Mouse (Mus musculus) ovary, postnatal 14 days (tissue): ENCODE results near the gene Icam2.

Experiments
- DNase-seq: peaks from one replicate; pipeline ENCODE4 v3.0.0; 2022; ENCODE audit warnings: low spot score

Icam2 gene

GRCm38 (mm10) chr11:106391546-106392188, 3.8 kb upstream of the Icam2 start:
- peak; percentile 66 for DNase-seq

DNA sequence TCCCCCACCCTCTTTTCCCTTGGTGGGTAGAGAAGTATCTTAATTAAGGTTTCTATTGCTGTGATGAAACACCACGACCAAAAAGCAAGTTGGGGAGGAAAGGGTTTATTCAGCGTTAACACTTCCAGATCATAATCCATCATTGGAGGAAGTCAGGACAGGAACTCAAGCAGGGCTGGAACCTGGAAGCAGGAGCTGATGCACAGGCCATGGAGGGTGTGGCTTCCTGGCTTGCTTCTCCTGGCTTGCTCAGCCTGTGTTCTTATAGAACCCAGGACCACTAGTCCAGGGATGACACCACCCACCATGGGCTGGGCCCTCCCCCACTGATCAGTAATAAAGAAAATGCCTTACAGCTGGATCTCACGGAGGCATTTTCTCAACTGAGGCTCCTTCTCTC, 2.9 kb upstream of the Icam2 start:
- no peak for DNase-seq

DNA sequence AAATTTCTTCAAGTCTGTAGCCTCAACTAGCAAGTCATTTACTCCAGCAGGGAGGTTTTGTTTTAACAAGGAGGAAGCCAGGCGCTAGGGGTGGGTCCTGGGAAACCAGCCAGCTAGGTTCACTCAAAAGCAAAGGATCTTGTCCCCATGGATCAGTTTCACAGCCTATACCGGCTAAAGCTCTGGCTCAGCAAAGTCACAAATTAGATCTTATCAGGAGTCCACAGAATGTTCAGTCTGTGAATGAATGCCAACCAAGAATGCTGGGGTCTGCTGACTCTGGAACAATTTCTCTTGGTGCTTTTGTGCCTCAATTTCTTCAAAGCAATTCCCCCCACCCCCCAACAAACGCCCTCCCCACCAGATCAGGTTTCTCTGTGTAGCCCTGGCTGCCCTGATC, 1.7 kb upstream of the Icam2 start:
- no peak for DNase-seq

- DNase-seq, result no peak
Measured at GRCm38 (mm10) chr11:106387020-106387419, 855 bp downstream of the Icam2 start.

DNA sequence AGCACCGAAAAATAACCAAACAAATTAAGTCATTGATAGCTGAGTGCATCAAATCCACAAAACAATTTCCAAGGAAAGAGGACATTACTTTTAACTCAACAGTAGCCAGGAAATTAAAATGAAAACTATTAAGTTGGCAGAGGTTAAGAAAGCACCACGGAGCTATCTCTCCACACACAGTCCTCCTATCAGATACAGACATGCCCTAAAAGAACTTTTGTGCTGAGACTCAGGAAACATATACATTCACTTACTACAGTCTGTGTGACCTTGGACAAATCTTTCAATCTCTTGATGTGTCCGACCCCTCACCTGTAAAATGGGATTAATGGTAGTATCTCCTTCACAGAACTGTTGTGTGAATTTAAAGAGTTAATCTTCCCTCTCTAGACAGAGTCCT, 1.5 kb downstream of the Icam2 start:
- DNase-seq, result no peak

DNA sequence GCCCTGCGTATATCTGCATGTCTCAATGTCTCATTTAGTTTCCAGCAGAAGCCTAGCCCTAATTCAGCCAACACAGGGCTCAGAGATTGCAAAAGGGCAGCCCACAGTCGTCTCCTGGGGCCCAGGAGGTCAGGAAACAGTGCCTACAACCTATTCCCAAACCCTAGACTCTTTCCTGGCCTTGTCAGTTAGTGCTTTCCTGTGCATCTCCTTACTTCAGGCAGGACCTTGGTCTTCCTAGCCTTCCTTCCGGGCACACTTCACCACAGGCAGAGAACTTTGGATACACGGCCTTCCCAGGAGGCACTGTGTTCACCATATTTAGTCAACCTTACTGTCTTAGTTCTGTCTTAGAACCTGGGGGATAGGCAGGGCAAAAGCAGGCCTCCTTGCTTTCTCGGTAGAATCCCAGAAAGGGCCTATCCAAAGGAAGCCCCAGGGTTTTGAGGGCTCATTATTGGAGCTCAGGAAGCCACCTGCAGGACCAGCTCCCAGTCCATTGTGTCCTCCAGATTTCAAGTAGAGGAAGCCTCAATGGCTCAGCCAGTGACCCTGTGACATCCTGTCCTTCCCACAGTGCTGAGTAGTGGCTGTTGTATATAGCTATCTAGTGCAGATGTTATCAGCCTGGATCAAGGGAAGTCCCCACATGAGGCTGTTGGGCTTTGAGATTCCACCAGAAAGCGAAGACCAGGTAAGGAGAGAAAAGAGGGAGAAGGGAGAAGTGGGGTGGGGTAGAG, 4.7 kb downstream of the Icam2 start:
- no peak for DNase-seq

- no peak for DNase-seq
Measured at GRCm38 (mm10) chr11:106382424-106382823, 5.5 kb downstream of the Icam2 start.

DNA sequence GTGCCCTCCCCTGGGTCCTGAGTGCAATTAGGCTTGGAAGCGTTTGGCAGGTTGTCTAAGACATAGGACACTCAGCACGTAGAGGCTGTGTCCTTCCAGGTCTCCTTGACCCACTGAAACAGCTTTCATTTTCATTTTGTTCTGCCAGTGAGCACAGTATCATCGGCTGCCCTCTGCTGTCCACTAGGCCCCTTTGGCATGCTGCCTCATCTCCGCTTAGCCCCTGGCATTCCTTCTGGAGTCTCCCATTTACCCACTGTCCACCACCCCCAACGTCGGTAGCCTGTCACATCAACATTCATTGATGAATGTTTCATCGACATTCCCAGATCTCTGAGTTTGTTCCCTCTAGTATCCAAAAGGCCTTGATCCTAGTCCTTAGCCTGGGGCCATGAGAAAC, 6.0 kb downstream of the Icam2 start:
- DNase-seq, result peak; percentile 22

DNA sequence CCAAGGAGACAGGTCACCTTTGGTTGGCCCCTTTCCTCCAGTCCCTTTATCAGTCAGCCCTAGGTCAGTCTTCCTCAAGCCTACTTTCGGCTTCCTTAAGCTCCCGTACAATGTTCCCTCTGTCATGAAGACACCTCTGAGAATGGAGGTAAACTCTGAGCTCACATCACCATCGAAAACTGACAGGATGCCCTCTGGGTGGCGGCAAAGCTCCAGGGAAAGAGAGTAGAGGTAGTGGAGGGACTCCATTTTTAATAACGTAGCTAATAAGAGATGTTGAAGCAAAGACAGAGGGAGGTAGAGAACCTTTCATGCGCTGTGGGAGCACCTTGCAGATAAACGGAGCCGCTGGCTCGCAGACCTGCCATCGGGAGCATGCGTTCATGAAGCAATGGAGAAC, 6.9 kb downstream of the Icam2 start:
- no peak for DNase-seq

- DNase-seq, result no peak
Measured at GRCm38 (mm10) chr11:106374979-106375378, 12.9 kb downstream of the Icam2 start.

DNA sequence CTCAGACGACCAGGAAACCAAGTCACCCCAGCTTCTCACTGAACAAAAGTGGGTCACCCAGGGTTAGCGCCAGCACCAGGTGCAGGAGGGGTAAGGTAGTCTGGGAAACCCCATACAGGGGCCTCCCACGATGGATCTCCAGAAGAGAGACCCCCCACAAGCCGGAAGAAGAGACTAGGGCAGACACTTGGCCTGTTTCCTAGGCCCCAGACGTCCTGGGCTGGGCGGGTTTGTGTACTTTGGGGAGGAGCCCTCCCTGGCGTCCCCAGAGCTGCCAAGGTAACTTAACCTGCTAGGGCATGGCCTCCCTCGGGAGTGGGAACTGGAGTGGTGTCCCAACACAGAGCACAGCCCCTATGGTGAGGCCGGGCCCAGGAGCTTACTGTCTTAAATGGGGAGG, 13.3 kb downstream of the Icam2 start:
- DNase-seq, result no peak

DNA sequence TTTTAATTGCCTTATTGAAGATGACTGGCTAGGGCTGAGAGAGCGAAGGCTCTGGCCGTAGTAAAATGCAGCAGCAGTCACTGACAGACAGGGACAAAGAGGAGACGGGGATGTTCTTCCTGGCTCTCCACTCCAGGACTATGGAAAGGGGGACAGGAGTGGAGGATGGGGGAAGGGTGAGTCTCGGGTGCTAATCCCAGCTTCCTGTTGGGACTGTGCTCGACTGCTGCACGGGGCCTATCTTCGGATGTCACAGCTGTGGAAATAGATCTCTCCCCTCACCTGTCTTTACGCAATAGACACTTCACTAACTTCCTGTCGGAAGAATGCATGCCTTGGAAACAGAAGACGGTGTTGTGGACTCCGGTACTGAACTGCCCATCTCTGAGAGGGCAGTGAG, 13.9 kb downstream of the Icam2 start:
- no peak for DNase-seq

DNA sequence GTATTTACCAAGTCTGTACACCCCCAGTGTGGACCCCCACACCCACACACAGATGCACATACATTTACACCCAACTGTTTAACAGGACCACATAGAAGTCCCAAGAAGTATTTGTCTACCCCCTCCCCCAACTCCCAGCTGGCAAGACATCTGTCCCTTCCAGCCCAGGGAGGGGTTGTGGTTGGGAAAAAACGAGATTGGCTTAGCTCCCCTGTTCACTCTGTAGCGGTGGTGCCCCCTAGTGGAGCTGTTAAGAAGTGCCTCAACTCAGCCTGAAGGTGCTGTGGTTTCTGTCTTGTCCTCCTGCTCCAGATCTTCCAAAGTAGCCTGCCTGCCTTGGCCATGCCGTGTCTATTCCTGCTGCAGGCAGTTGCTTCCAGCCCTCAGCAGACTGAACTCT, 21.6 kb downstream of the Icam2 start:
- peak; percentile 87 for DNase-seq

- no peak for DNase-seq
Measured at GRCm38 (mm10) chr11:106365366-106365765, 22.5 kb downstream of the Icam2 start, which contains the start of gene Prr29. Prr29 (plus strand) TSS chr11:106365472.

DNA sequence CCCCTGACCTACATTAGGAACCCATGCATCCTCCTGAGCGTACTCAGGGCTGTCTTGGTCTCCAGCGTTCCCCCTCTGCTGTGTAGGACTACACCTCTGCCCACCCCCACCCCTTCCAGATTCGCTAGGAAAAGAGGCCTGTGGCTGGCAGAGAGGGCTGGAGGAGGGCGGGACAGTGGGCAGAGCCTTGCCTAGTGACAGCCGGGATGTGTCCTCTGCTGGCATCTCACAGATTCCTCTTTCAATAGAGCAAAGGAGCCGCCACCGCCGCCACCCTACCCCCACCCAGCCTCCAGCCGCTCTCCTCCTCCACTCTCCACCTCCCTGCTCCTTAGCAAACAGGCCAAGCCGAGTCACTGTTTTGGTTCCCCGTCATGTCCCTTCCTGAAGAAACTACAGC, 23.2 kb downstream of the Icam2 start:
- DNase-seq, result peak; percentile 27

- DNase-seq, result no peak
Measured at GRCm38 (mm10) chr11:106359350-106359749, 28.5 kb downstream of the Icam2 start.

DNA sequence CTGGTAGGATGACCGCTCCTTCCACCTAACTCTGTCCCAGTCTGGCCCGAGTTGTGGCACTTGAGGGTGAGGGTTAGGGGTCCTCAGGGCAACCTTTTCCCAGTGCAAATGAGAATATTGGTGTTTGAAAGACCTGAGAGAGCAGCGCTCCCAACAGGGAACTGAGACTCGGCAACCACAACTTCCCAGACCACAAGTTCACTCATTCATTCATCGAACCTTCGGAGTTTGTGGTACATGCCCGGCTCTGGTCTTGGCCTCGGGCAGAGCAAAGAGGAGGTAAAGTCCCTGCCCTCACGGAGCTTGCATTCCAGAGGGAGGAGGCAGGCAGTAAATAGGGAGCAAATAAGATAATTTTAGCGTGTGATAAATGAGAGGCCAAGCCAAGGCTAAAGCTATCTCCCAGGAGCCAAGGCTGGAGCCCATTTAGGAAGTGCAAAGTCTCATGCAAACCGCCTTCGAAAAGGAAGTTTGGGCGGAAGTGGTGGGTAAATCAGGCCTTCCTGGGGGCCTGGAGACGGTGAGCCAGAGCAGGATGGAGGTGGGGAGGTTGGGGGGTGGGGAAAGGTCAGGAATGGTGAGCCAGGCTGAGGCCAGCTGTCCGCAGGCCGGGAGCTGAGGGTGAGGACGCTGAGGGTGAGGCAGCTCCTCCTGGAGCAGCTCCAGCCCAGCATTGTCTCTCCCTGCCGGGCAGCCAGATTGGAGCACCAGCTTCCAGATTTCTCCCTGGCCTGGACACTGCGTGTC, 32.3 kb downstream of the Icam2 start:
- DNase-seq, result no peak

DNA sequence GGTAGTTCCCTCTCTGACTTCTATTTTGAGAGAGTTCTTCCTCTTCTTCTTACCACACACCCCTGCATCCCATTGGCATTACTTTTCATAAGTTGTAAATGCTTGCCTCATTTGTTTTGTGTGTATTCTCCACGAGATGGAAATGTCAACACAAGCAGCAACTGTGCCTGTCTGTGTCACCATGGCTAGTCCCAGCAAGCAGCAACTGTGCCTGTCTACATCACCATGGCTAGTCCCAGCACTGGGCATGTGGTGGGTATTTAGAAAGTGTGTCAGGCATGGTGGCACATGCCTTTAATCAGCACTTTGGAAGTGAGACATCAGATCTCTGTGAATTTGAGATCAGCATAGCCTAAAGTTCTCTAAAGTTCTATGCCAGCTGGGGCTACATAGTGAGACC, 33.7 kb downstream of the Icam2 start:
- no peak for DNase-seq

- no peak for DNase-seq
Measured at GRCm38 (mm10) chr11:106353188-106353587, 34.7 kb downstream of the Icam2 start, which contains the start of gene Scn4a. Scn4a (minus strand) TSS chr11:106353288.

- no peak for DNase-seq
Measured at GRCm38 (mm10) chr11:106351941-106352340, 35.9 kb downstream of the Icam2 start.

GRCm38 (mm10) chr11:106351253-106351652, 36.6 kb downstream of the Icam2 start:
- no peak for DNase-seq

DNA sequence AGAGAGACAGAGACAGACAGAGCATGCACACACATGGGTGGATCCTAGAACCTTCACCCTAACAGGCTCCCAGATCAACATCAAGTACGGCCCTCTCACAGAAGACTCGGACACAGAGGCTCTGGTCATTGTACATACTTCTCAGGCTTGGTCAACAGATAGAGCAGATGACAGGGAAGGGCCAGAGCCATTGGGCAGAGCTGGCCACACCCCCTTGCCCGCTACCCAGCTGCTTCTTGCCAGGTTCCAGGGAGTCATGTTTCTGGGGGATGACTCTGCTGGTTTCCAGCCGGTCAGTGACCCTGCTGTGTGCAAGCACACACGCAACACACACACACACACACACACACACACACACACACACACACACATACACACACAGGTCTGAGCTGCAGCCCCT, 37.0 kb downstream of the Icam2 start:
- no peak for DNase-seq

GRCm38 (mm10) chr11:106349772-106350171, 38.1 kb downstream of the Icam2 start:
- no peak for DNase-seq
